Mouse (Mus musculus) common myeloid progenitor, adult 5-6 weeks (primary cell): Measurements from ENCODE around the gene Eif4enif1. TPM values are rescaled to one million over a fixed set of nuclear protein-coding genes. Genes with fewer than 3 reads are reported as not detected.
A peak's percentile ranks its signal among the peaks of the same experiment; 100 is the strongest.
"Not testable (repeated sequence)": the region's sequence is repeated elsewhere in the genome, so short reads cannot be mapped to it uniquely, and the experiment has no call there.

Source experiments
- ATAC-seq: replicated peaks from 2 replicates; pipeline ENCODE4 v1.8.0; 2016; ENCODE audit warnings: low read depth, mild to moderate bottlenecking, moderate TSS enrichment, inconsistent platforms; ENCODE audit not compliant: poor library complexity, severe bottlenecking
- total RNA-seq: library from RNA; stranded (forward); fragments of 200-1000, 187-1606 nt; gene quantifications from 2 replicates; pipeline ENCODE4 v1.2.3, GENCODE M21; 2017

Gene Eif4enif1
- total RNA-seq, 1 experiment from 2014 or later: 75.0 TPM

- ATAC-seq: not testable (repeated sequence)
Measured at GRCm38 (mm10) chr11:3180510-3181160, 21.6 kb upstream of the Eif4enif1 start.

- ATAC-seq: not testable (repeated sequence)
Measured at GRCm38 (mm10) chr11:3181250-3181649, 20.9 kb upstream of the Eif4enif1 start.

DNA sequence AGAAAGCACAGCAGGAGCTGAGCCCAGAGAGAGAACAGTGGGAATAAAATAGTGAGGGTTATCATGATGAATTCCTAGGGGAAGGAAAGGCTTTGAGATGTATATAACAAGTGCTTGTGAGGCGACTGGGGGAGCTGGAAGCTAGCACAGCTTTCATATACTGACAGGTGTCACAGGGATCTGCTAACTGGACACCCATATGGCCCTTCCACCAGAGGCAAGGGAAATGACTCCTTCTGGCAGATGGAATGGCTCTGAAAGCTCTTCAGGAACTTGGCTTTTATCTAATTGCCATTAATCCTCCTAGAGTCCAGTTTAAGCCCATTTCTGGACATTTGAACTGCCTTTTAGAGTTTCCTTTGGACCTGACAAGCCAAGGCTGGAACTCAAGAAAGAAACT lies 20.2 kb upstream of the Eif4enif1 start:
- ATAC-seq: not testable (repeated sequence)

GRCm38 (mm10) chr11:3182707-3183106 lies 19.5 kb upstream of the Eif4enif1 start:
- ATAC-seq: not testable (repeated sequence)

DNA sequence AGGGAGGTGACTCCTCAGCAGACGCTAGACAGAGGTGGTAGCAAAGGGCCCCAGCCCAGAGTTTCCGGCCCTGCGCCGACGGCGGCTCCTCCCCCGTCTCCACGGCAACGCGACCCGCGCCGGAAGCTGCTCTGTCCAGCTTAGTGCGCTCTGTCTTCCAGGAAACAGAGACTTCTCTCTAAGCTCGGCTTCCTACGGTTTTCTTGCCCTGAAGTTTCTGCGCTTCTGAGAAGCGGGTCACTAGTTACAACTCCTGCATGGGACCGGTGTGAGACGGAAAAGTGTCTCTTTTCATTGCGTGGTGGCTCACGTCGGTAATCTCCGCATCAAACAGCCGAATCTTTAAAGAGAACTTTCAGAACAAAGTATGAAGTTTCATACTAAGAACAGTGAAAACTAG lies 8.8 kb upstream of the Eif4enif1 start, which contains the start of gene Sfi1:
Gene Sfi1 (minus strand): TSS at position 101 of the 400 bp plus-strand sequence.
- no peak for ATAC-seq

DNA sequence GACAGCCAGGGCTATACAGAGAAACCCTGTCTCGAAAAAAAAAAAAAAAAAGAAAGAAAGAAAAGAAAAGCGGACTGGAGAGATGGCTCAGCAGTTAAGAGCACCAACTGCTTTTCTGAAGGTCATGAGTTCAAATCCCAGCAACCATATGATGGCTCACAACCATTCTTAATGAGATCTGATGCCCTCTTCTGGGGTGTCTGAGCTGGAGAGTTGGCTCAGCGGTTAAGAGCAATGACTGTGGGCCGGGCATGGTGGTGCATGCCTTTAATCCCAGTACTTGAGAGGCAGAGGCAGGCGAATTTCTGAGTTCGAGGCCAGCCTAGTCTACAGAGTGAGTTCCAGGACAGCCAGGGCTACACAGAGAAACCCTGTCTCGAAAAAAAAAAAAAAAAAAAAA lies 1.6 kb upstream of the Eif4enif1 start:
- not testable (repeated sequence) for ATAC-seq

DNA sequence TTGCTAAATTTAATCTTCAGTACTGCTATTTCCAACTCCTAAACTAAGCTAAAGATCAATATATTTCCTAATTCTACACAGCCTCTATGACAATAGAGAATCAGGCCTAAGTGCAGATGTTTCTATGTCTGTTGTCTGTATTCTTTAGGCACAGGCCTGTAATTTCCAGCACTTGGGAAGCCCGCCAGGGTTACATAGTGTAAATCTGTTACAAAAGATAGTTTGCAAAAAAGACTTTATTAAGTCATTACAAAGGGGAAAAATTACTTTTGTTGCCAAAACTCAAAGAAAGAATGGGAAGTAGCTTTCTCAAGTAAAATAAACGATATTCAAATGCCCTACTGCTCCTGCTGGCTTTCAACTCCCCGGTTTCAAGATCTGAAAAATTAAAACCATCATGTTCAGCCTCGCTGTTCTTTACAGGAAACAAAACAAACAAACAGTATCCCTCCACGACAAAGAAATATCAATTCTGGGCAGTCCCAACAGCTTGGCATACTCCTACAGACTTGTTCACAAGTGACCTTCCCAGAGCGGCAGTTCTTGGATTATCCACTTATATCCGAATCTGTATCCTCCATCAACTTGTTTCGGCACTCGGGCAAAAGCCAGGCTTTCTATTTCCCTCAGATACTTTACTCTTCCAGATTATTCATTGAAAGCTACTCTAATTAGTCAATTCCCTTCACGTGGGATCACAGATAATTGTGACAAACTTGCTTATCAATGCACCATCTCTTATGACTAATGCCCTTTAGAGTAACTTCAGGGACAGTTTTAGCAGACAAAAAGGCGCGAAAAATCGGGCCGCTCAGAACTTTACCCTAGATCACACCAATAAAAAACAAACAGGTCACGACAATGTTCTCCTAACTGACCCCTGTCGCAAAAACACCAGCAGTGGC lies 614 bp upstream of the Eif4enif1 start:
- ATAC-seq: peak; percentile 13

DNA sequence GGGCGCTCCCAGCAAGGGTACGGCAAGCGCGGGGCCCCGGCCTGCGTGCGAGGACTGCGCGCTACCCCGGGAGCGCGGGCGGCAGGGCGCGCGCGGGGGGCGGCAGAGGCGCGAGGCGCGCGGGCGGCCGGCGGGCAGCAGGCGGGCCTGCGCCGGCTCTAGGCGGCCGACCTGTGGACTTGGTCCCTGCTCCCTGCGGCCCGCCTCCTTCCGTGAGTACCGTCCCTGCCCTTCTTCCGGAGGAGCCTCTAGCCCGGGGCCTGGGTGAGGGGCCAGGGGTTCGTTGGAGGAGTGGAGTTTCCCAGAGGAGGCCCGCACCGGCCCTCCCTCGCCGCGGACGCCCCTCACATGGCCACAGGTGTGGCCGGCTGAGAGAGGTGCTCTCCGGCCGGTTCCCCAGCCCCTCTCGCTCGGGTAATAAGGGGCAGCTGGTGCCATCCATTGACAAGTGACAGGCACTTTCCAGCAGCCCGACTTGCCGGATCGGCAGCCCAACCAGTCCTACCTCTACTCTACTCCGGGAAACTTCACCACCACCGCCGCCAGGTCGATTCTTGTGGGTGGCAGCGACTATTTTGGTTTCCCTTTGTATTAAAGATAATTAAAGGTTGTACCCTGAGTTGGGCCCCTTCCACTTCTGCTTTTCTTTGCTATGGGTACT lies 719 bp downstream of the Eif4enif1 start:
- ATAC-seq: peak; percentile 40

GRCm38 (mm10) chr11:3203771-3204170 lies 1.6 kb downstream of the Eif4enif1 start:
- ATAC-seq: no peak

- ATAC-seq: no peak
Measured at GRCm38 (mm10) chr11:3205207-3205606, 3.0 kb downstream of the Eif4enif1 start.

DNA sequence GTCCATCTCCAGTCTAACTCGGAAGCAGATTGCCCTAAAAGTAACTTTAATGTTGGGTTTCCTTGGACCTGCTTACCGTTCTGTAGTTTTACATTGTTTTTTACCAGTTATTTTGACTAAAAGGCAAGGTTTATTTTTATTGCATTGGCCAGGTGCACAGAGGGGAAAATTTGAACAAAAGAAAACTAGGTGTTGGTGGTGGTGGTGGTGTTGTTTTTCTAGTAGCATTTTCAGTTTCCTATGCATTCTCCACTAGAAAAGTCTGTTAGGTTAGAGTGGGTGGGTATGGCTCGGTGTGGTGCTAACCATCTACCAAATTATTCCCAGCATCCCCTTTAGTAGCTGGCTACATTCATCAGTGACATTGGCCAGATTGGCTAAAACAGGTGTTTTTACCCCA lies 4.6 kb downstream of the Eif4enif1 start:
- ATAC-seq: no peak

GRCm38 (mm10) chr11:3212526-3212925 lies 10.3 kb downstream of the Eif4enif1 start:
- no peak for ATAC-seq

DNA sequence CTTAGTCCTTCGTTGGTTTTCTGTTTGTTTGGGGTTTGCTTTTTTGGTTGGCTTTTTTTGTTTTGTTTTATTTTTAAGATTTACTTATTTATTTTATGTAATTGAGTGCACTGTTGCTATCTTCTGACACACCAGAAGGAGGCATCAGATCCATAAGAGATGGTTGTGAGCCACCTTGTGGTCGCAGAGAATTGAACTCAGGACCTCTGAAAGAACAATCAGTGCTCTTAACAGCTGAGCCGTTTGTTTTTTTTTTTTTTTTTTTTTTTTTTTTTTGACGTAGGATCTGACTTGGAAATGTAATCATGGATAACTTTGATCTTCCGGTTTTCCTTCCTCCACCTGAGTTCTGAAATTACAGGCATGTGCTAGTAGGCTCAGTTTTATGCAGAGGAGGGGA lies 20.9 kb downstream of the Eif4enif1 start:
- ATAC-seq: no peak

DNA sequence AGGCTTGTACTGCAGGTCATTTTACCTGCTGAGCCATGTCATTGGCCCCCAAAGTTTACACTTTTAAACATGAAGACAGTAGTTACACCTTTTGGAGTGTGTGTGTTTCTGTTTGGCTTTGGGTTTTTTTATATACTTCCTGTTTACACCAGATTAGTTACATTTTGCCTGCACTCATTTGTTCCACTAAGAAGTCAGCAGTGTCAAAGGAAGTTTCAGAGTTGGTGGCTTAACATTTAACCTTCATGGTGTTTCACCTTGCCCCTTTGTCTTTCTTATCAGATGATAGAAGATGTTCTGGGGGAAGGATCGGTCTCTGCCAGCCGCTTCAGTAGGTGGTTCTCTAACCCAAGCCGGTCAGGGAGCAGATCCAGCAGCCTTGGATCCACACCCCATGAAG lies 24.9 kb downstream of the Eif4enif1 start:
- no peak for ATAC-seq

- ATAC-seq: no peak
Measured at GRCm38 (mm10) chr11:3232248-3232647, 30.1 kb downstream of the Eif4enif1 start.

- no peak for ATAC-seq
Measured at GRCm38 (mm10) chr11:3233704-3234103, 31.5 kb downstream of the Eif4enif1 start.

DNA sequence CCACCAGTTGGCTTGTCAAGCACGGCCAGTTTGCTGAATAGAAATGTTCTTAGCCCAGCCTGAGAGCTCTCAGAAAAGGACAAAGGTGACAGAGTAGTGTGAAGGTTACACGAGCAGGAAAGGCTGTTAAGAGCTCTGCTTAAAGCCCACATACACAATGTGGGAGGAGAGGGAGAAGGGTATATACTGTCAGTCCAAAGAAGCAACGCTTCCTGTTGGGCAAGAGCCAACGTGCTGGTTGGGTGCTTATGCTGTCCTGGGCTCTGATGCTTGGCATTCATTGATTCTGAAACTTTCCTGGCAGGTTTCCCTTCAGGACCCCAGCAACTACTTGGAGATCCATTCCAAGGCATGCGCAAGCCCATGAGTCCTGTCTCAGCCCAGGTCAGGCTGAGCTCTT lies 33.1 kb downstream of the Eif4enif1 start:
- no peak for ATAC-seq

GRCm38 (mm10) chr11:3242395-3242794 lies 40.2 kb downstream of the Eif4enif1 start:
- ATAC-seq: no peak

GRCm38 (mm10) chr11:3243771-3244170 lies 41.6 kb downstream of the Eif4enif1 start:
- no peak for ATAC-seq

DNA sequence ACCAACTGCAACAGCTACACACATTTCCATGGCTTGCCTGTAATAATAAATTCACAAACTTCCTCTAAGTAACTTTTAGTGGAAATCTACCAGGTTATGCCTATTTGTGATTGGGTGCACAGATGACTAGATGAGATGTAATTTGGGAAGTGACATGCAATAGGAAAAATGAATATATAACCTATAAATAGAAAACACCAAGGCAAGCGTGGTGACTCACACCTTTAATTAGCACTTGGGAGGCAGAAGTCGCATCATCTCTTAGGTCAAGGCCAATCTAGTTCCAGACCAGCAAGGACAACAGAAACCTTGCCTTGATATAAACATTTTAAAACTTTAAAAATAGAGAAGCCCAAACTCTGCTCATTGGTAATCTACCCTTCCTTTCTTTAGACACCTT lies 45.2 kb downstream of the Eif4enif1 start:
- no peak for ATAC-seq

GRCm38 (mm10) chr11:3259537-3259936 lies 57.3 kb downstream of the Eif4enif1 start:
- ATAC-seq: no peak
